Mouse (Mus musculus) retina, postnatal 7 days (tissue): ENCODE data around the gene Wsb1.

Source experiments
- DNase-seq: peaks from one replicate; pipeline ENCODE4 v3.0.0-alpha.2; 2012; ENCODE audit warnings: low read depth, low spot score

Wsb1 gene

GRCm38 (mm10) chr11:79217133-79217532, 37.3 kb downstream of the Wsb1 start:
- no peak for DNase-seq

DNA sequence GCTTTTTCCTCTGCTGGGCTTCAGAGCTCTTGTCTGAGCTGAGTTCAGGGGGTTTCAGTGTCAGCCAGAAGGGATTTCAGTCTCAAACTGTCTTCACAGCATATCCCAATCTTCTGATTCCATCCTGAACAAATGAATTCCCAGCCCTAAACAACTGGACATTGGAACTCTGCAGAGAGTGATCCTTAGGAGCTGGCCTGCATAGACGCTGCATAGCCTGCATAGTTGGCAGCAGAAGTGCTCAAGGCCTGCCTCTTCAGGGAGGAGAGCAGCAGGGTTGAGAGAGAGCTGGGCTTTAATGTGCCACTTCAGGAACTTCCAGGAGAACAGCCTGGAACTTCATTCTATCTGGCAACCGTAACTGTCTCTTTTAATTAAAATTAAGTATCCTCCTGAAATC, 38.9 kb downstream of the Wsb1 start:
- DNase-seq = no peak

- peak; percentile 82 for DNase-seq
Measured at GRCm38 (mm10) chr11:79214015-79214418, 40.5 kb downstream of the Wsb1 start.

GRCm38 (mm10) chr11:79209882-79210471, 44.5 kb downstream of the Wsb1 start:
- no peak for DNase-seq

DNA sequence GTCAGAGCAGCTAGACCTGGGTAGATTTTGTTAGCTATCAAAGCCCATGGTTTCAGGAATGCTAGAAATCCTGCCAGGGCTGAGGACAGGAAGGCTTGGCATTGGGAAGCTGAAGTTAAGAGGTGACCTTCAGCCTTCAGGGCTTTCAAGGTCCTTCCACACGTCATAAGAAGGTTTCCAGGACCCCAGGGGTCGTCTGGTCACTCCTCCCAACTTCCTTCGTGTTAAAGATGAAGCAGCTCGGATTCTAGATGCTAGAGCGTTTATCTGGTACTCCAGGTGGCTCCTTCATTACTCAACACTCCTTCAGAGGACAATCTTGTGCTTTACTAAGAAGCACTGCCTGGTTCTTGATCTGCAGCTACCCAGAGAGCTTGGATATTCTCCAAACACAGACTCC, 45.4 kb downstream of the Wsb1 start:
- DNase-seq = no peak

DNA sequence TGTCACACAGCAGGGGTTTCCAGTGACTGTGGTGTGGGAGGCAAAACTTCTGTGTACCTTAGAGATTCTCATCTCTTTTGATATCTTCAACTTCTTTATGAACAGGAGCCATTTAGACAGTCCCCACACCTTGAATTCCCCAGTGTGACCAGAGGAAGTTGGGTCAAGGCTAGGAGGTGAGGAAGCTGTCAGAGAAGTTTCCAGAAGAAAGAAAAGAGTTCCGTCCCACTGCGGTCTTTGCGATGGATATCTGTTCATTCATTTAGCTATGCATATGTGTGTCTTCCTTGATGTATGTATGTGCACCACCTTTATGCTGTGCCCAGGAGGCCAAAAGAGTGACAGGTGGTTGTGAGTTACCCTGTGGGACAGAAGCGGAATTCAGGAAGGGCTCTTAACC, 46.0 kb downstream of the Wsb1 start:
- no peak for DNase-seq

DNA sequence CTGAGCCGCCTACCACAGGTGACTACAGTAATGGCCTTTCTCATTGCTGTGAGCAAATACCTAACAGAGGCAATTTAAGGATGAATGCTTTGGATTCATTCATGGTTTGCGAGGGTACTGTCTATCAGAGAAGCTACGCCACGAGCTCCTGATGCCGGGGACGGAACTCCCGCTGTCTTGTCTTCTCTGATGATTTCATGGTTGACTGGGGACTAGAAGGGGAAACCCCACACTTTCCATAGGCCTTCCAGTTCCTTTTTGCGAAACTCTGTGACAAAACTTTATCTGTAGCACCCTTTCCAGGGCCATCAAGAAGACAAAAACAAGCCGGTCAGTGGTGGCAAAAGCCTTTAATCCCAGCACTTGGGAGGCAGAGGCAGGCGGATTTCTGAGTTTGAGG, 46.8 kb downstream of the Wsb1 start:
- DNase-seq = no peak

GRCm38 (mm10) chr11:79204444-79204843, 50.0 kb downstream of the Wsb1 start:
- DNase-seq = no peak

DNA sequence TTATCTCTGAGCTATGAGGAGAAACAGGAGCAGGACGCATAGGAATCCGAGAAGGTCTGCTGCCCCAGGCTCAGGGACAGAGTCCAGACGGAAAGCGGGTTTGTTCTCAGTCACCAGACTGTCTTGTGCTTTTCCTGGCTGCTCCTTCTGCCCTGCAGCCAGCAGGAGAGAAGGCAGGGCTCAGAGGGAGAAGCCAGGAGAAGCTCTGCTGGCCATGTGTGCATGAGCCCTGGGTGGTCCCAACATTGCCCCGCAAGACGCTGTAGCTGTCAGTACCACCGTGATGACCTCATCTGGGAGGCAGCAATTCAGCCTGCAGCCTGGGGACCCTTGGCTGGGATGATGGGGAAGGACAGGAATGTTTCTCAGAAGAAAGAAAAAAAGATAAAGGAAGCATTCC, 54.0 kb downstream of the Wsb1 start:
- no peak for DNase-seq

- no peak for DNase-seq
Measured at GRCm38 (mm10) chr11:79198562-79198961, 55.9 kb downstream of the Wsb1 start.

DNA sequence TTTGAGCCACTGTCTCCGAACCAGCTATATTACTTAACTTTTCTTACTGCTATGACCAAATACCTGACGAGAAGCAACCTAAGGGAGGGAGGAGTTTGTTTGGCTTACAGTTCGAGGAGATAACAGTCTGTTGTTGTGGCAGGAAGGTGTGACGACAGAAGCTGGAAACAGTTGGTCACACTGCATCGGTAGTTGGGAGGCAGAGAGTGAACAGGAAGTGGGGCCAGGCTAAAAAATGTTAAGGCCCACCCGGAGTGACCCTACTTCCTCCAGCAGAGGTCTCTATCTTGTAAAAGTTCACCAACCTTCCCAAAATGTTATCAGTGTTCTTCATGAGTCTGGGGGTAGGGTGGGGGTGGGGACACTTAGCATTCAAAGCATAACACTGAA, 56.6 kb downstream of the Wsb1 start:
- no peak for DNase-seq

GRCm38 (mm10) chr11:79196876-79197845, 57.3 kb downstream of the Wsb1 start:
- no peak for DNase-seq

GRCm38 (mm10) chr11:79196196-79196869, 58.1 kb downstream of the Wsb1 start:
- no peak for DNase-seq

DNA sequence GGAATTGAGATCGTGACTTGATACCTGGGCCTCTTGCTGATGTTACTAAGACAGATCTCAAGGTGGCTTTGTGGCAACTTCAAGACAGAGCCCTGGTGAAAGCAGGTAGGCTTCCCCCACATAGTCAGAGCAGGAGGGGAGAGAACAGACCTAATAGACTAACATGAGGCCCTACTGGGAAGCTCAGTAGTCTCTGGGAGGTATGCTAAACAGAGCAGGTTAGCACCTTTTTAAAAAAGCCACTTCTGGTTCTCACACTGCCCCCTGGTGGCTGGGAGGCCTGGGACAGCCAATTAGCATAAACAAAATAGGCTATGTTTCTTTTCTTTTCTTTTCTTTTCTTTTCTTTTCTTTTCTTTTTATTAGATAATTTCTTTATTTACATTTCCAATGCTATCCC, 62.3 kb downstream of the Wsb1 start:
- DNase-seq = no peak

GRCm38 (mm10) chr11:79191214-79191613, 63.3 kb downstream of the Wsb1 start:
- DNase-seq = no peak

- DNase-seq = no peak
Measured at GRCm38 (mm10) chr11:79190257-79190656, 64.2 kb downstream of the Wsb1 start.
